Mouse (Mus musculus): Measurements from ENCODE around the gene Grb14. TPM values are rescaled to one million over a fixed set of nuclear protein-coding genes. Genes with fewer than 3 reads are reported as not detected.

The Grb14 gene
- total and polyA plus RNA-seq, 3 experiments: not detected

GRCm38 (mm10) chr2:65005044-65005443 lies 19.7 kb downstream of the Grb14 start:
- TF ChIP-seq E2F4 (IDR thresholded peaks at IDR 0.05; ENCODE audit: borderline replicate concordance, low read depth, low read length) (no peak), MYC (IDR thresholded peaks at IDR 0.05; ENCODE audit: low read depth, low read length) (no peak), ZNF384 (IDR thresholded peaks at IDR 0.05; ENCODE audit: low read depth, low read length) (no peak), MXI1 (IDR thresholded peaks at IDR 0.05; ENCODE audit: low read depth, low read length) (no peak), HCFC1 (IDR thresholded peaks at IDR 0.05; ENCODE audit: low read depth, low read length) (no peak), MYB (IDR thresholded peaks at IDR 0.05; ENCODE audit: low read depth, low read length) (no peak)

GRCm38 (mm10) chr2:65003433-65003832 lies 21.4 kb downstream of the Grb14 start:
- no peaks in the 10 kb centered on the region for H3K9me3 ChIP-seq (replicated peaks; ENCODE audit: insufficient read depth, low read length)
- H3K27me3 ChIP-seq (ENCODE audit: control insufficient read depth in 1 of 2, insufficient read depth in 2 of 2, low read length in 2 of 2): no peaks in the 10 kb centered on the region
- DNase-seq (ENCODE audit: low read depth, low spot score): no peak
- TF ChIP-seq KAT2A (conservative IDR thresholded peaks at IDR 0.05; ENCODE audit: low read depth, low read length) (no peak), MEF2A (IDR thresholded peaks at IDR 0.05; ENCODE audit: extremely low read depth, insufficient replicate concordance, low read depth, low read length, poor library complexity, severe bottlenecking) (no peak), USF2 (IDR thresholded peaks at IDR 0.05; ENCODE audit: borderline replicate concordance in 1 of 2, insufficient read depth in 1 of 2, low read depth in 1 of 2, low read length in 2 of 2) (no peak), MXI1 (IDR thresholded peaks at IDR 0.05; ENCODE audit: low read depth, low read length) (no peak), SMC3 (IDR thresholded peaks at IDR 0.05; ENCODE audit: low read depth, low read length) (no peak), E2F4 (IDR thresholded peaks at IDR 0.05; ENCODE audit: borderline replicate concordance, low read depth, low read length) (no peak), GATA1 (IDR thresholded peaks at IDR 0.05; ENCODE audit: low read depth, low read length) (no peak)
- no peaks in the 10 kb centered on the region for H3K79me2 ChIP-seq (ENCODE audit: control insufficient read depth, insufficient read depth, low read length, poor library complexity)
- no peaks in the 10 kb centered on the region for H3K4me1 ChIP-seq (ENCODE audit: control insufficient read depth in 1 of 2, insufficient read depth in 2 of 2, low read length in 2 of 2)
- H3K9ac ChIP-seq (ENCODE audit: control insufficient read depth, low read depth, low read length, poor library complexity, severe bottlenecking): no peak overlapping the region
- H3K4me3 ChIP-seq (ENCODE audit: control insufficient read depth in 1 of 2, insufficient read depth in 1 of 2, low read depth in 2 of 2, low read length in 2 of 2): no peak overlapping the region
- no peaks in the 10 kb centered on the region for H3K36me3 ChIP-seq (ENCODE audit: control insufficient read depth in 1 of 2, insufficient read depth in 2 of 2, low read length in 2 of 2)
- H3K27ac ChIP-seq (ENCODE audit: control insufficient read depth, low read depth, low read length): no peak overlapping the region

More at GRCm38 (mm10) chr2:65005044-65005443, 19.7 kb downstream of the Grb14 start:
- H3K4me3 ChIP-seq (ENCODE audit: control insufficient read depth in 1 of 2, insufficient read depth in 1 of 2, low read depth in 2 of 2, low read length in 2 of 2): no peak overlapping the region
- no peaks in the 10 kb centered on the region for H3K36me3 ChIP-seq (ENCODE audit: control insufficient read depth in 1 of 2, insufficient read depth in 2 of 2, low read length in 2 of 2)
- no peak for DNase-seq (ENCODE audit: low read depth, low spot score)
- H3K79me2 ChIP-seq (ENCODE audit: control insufficient read depth, insufficient read depth, low read length, poor library complexity): no peaks in the 10 kb centered on the region
- no peaks in the 10 kb centered on the region for H3K4me1 ChIP-seq (ENCODE audit: control insufficient read depth in 1 of 2, insufficient read depth in 2 of 2, low read length in 2 of 2)
- H3K9me3 ChIP-seq (replicated peaks; ENCODE audit: insufficient read depth, low read length): no peaks in the 10 kb centered on the region
- H3K9ac ChIP-seq (ENCODE audit: control insufficient read depth, low read depth, low read length, poor library complexity, severe bottlenecking): no peak overlapping the region
- no peak overlapping the region for H3K27ac ChIP-seq (ENCODE audit: control insufficient read depth, low read depth, low read length)
- no peaks in the 10 kb centered on the region for H3K27me3 ChIP-seq (ENCODE audit: control insufficient read depth in 1 of 2, insufficient read depth in 2 of 2, low read length in 2 of 2)

- no peak for TF ChIP-seq RAD21 (IDR thresholded peaks at IDR 0.05; ENCODE audit: low read depth, low read length)
- TF ChIP-seq ELF1 (IDR thresholded peaks at IDR 0.05; ENCODE audit: low read depth, low read length): no peak
- TF ChIP-seq RCOR1 (IDR thresholded peaks at IDR 0.05; ENCODE audit: low read depth, low read length): no peak
- TF ChIP-seq POLR2A (IDR thresholded peaks at IDR 0.05; ENCODE audit: control insufficient read depth in 1 of 2, insufficient read depth in 1 of 2, low read depth in 1 of 2, low read length in 2 of 2, poor library complexity in 1 of 2): no peak
- no peak for TF ChIP-seq BHLHE40 (IDR thresholded peaks at IDR 0.05; ENCODE audit: borderline replicate concordance, low read depth, low read length)
- no peak for TF ChIP-seq MAX (IDR thresholded peaks at IDR 0.05; ENCODE audit: low read length)
- no peak for TF ChIP-seq ZNF384 (IDR thresholded peaks at IDR 0.05; ENCODE audit: low read depth, low read length)
- Histone ChIP-seq H3K9me3 (replicated peaks; ENCODE audit: insufficient read depth, low read length) (no peaks in the 10 kb centered on the region), H3K4me3 (ENCODE audit: control insufficient read depth in 1 of 2, insufficient read depth in 1 of 2, low read depth in 2 of 2, low read length in 2 of 2) (no peak overlapping the region), H3K9ac (ENCODE audit: control insufficient read depth, low read depth, low read length, poor library complexity, severe bottlenecking) (no peak overlapping the region), H3K27me3 (ENCODE audit: control insufficient read depth in 1 of 2, insufficient read depth in 2 of 2, low read length in 2 of 2) (no peaks in the 10 kb centered on the region), H3K27ac (ENCODE audit: control insufficient read depth, low read depth, low read length) (no peak overlapping the region), H3K79me2 (ENCODE audit: control insufficient read depth, insufficient read depth, low read length, poor library complexity) (no peaks in the 10 kb centered on the region), H3K4me1 (ENCODE audit: control insufficient read depth in 1 of 2, insufficient read depth in 2 of 2, low read length in 2 of 2) (no peaks in the 10 kb centered on the region), H3K36me3 (ENCODE audit: control insufficient read depth in 1 of 2, insufficient read depth in 2 of 2, low read length in 2 of 2) (no peaks in the 10 kb centered on the region)
- no peak for DNase-seq (ENCODE audit: low read depth, low spot score)
These were observed 22.2 kb downstream of the Grb14 start for GRCm38 (mm10) chr2:65002631-65003030.

Measured in MEL (cell line).